Mouse (Mus musculus): ENCODE measurements around the gene Sec14l3. TPM values are rescaled to one million over a fixed set of nuclear protein-coding genes. Genes with fewer than 3 reads are reported as not detected.
"Not testable (repeated sequence)": the region's sequence is repeated elsewhere in the genome, so short reads cannot be mapped to it uniquely, and the experiment has no call there.

The Sec14l3 gene
- total RNA-seq (2021): 1 to 10 TPM; 2.3 to 3.6 TPM

GRCm38 (mm10) chr11:4064627-4065122, at the start of gene Sec14l3:
Sec14l3 (plus strand) TSS chr11:4064841.
- no peak for DNase-seq (ENCODE audit: extremely low spot score in 1 of 2, low spot score in 2 of 2)
- intact Hi-C loops (cut with DNase I): no loop called here

DNA sequence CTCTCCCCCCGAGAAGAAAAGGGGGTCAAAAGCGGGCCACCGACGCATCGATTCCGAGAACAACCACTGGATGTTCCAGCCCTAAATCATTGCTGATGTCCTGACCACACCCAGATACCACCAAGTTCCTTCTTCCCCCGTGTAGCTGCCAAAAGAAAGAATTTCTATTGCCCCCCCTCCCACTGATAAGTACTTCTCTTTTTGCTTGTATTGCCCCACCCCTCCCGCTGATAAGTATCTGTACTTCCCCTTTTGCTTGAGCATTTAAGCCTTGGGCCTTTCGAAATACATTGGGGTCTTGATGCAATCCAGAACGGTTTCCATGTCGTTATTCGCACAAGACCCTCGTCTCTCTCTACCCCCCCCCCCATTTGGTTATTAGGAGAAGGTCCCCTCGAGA, 48.8 kb upstream of the Sec14l3 start:
- DNase-seq (ENCODE audit: extremely low spot score in 1 of 2, low spot score in 2 of 2); intact Hi-C loops (cut with DNase I): not testable (repeated sequence)

- intact Hi-C loops (cut with DNase I); DNase-seq (ENCODE audit: extremely low spot score in 1 of 2, low spot score in 2 of 2): not testable (repeated sequence)
Observed at GRCm38 (mm10) chr11:4022111-4022510, 42.5 kb upstream of the Sec14l3 start.

- DNase-seq (ENCODE audit: extremely low spot score in 1 of 2, low spot score in 2 of 2): no peak
- intact Hi-C loops (cut with DNase I): no loop called here
Observed at GRCm38 (mm10) chr11:4023321-4023720, 41.3 kb upstream of the Sec14l3 start.

DNA sequence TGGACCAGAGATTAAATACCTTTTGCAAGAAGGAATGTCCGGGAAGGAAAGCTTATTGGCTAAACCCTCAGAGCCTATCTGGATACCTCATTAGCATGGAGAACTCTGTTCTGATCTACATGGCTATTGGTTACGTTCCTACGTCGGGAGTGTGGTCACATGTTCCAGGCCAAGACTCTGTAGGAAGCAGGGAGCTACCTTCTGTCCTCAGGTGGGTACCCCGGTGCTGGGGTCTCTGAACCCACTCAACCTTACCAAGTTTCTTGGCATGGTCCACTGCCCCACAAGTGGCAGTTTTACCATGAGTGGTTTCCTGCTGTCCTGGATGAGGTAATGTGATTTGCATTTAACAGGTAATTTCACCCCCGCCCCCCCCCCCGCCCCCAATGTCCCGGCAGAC, 37.6 kb upstream of the Sec14l3 start:
- intact Hi-C loops (cut with DNase I): no loop called here
- no peak for DNase-seq (ENCODE audit: extremely low spot score in 1 of 2, low spot score in 2 of 2)

- DNase-seq (ENCODE audit: extremely low spot score in 1 of 2, low spot score in 2 of 2): peak in 1 of 2 experiments; percentile 17
- intact Hi-C loops (cut with DNase I): no loop called here
Observed at GRCm38 (mm10) chr11:4027561-4028334, 36.9 kb upstream of the Sec14l3 start.

- no peak for DNase-seq (ENCODE audit: extremely low spot score in 1 of 2, low spot score in 2 of 2)
- intact Hi-C loops (cut with DNase I): no loop called here
Observed at GRCm38 (mm10) chr11:4029343-4029742, 35.3 kb upstream of the Sec14l3 start.

DNA sequence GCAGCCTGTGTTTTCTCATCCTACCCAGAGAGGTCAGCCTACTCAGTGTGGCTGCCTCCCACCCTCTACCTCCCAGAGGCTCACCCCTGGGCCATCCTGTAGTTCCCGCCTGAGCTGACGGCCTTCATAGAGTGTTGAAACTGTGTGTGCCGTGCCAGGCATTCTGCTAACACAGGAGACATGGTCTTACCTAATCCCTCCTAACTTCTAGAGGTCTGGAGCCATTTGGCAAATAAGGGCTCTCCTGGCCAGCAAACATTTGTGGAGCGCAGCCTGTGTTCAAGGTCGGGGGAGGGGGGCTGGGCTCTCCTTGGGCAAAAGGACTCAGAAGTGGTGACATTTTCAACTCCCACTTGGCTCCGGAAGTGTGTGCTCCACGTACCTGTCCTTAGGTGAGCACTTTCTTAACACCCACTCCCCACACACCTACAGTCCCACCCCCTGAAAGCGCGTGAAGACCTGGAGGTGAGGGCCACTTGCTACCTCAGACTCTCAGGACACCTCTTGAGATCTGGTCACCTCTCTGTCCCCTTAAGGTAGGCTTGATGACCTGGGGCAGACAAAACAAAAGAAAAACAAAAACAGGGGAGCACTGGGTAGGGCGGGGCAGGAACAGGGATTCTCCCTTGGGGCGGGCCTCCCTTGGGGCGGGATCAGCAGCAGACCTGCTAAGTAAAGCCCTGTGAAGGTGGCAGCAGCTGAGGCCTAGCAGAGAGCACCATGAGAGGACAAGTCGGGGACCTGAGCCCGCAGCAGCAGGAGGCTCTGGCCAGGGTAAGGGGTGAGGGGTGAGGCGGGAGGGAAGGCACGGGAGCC, 33.3 kb upstream of the Sec14l3 start, which contains the start of gene Sec14l4:
Sec14l4 (plus strand) TSS at position 337 of the 816 bp plus-strand sequence.
- intact Hi-C loops (cut with DNase I): no loop called here
- no peak for DNase-seq (ENCODE audit: extremely low spot score in 1 of 2, low spot score in 2 of 2)

- intact Hi-C loops (cut with DNase I): no loop called here
- no peak for DNase-seq (ENCODE audit: extremely low spot score in 1 of 2, low spot score in 2 of 2)
Observed at GRCm38 (mm10) chr11:4031961-4032360, 32.7 kb upstream of the Sec14l3 start.

GRCm38 (mm10) chr11:4033471-4033870, 31.2 kb upstream of the Sec14l3 start:
- intact Hi-C loops (cut with DNase I): no loop called here
- DNase-seq (ENCODE audit: extremely low spot score in 1 of 2, low spot score in 2 of 2): no peak

- intact Hi-C loops (cut with DNase I): no loop called here
- DNase-seq (ENCODE audit: extremely low spot score in 1 of 2, low spot score in 2 of 2): no peak
Observed at GRCm38 (mm10) chr11:4034169-4034568, 30.5 kb upstream of the Sec14l3 start.

- intact Hi-C loops (cut with DNase I): no loop called here
- DNase-seq (ENCODE audit: extremely low spot score in 1 of 2, low spot score in 2 of 2): no peak
Observed at GRCm38 (mm10) chr11:4035116-4035892, 29.3 kb upstream of the Sec14l3 start.

DNA sequence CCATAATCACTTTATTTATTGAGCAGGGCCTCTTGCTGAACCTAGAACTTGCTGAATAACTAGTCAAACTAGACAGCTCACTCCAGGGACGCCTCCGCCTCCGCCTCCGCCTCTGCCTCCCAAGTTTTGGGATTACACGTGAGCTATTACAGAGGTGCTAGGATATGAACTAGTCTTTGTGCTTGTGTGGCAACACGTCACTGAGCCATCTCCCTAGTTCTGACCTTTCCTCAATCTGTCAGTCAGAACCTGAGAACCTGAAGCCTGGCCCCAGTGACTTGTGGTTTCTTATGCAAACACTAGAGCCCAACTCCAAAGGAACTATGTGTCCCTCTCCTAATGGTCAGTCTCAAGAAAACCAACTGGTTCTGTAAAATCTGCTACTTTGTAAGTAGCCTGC, 28.7 kb upstream of the Sec14l3 start:
- intact Hi-C loops (cut with DNase I): no loop called here
- no peak for DNase-seq (ENCODE audit: extremely low spot score in 1 of 2, low spot score in 2 of 2)

DNA sequence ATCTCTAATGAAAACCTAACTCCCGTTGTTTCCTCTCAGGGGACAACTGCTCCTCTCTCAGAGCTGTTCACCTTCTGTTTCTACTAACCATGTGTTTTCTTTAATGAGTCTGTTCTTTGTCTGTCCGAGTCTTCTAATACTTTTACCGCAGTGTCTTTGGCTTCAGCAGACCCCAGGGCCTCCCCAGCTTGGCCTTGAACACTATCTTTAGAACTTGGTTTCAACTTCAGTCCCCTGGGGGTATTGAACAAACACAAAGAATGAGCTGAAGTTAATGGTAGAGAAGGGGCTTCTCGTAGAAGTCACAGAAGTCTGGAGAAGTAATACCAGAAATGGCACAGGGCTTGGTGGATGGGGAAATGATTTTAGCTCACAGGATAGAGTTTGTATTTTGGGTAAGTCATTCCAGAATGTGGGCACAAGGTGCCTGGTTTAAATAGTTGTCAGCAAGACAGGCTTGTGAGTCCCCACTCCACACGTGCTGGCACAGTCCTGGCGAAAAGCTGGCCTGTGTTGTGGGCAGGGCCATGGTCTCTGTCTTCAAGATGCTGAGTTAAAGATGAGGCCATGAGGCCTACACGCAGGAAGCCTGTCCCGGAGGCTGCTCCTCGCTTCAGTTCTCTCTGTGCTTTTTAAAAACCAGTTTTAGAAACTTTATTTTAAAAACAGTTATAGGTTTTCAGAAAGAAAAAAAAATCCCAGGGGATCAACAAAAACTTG, 28.1 kb upstream of the Sec14l3 start:
- intact Hi-C loops (cut with DNase I): no loop called here
- DNase-seq (ENCODE audit: extremely low spot score in 1 of 2, low spot score in 2 of 2): no peak

GRCm38 (mm10) chr11:4039951-4040350, 24.7 kb upstream of the Sec14l3 start:
- intact Hi-C loops (cut with DNase I): no loop called here
- no peak for DNase-seq (ENCODE audit: extremely low spot score in 1 of 2, low spot score in 2 of 2)

- no peak for DNase-seq (ENCODE audit: extremely low spot score in 1 of 2, low spot score in 2 of 2)
- intact Hi-C loops (cut with DNase I): no loop called here
Observed at GRCm38 (mm10) chr11:4041123-4041625, 23.5 kb upstream of the Sec14l3 start.

DNA sequence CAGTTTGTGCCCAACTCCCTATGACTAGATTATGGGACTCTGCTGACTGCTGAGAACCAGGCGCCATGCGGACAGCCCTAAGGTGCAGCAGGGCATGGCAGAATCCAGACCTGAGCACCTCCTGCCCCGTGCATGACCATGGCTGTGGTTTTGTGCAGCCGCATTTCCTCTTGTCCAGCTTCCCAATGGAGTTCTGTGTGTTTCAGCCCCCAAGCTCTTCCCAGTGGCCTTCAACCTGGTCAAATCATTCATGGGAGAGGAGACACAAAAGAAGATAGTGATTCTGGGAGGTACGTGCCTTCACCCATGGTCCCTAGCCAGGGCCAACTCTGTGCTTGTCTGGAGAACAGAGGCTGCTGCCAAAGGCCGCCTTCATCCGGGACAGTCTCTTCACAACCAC, 21.6 kb upstream of the Sec14l3 start:
- intact Hi-C loops (cut with DNase I): no loop called here
- DNase-seq (ENCODE audit: extremely low spot score in 1 of 2, low spot score in 2 of 2): peak in 1 of 2 experiments; percentile 13

GRCm38 (mm10) chr11:4046526-4046925, 18.1 kb upstream of the Sec14l3 start:
- DNase-seq (ENCODE audit: extremely low spot score in 1 of 2, low spot score in 2 of 2): peak in 1 of 2 experiments; percentile 13
- intact Hi-C loops (cut with DNase I): no loop called here

Measured in left cerebral cortex, postnatal 10 days (tissue).